Mouse (Mus musculus): ENCODE results near the gene Endog.

Gene Endog

DNA sequence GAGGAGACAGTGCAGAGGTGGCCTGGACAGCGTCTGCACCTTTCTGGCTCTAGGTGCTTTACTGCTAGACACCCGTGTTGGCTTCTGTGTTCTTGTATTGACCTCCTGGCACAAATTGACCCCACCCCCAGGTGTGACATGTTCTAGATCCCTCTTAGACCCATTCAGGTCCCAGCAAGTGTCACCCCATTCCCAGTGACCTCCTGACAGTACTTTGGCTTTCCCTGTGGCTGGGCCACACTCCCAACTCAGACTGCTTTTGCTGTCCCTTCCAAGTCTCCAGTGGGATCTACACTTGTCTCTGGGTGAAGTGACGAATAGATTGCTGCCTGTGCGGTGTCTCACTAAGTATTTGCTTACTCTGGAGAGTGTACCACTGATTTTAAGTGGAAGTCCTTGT is 36.1 kb downstream of the Endog start:
- in situ Hi-C loops (cut with MboI, MseI), result no loop called here

GRCm38 (mm10) chr2:30207886-30208285 is 36.6 kb downstream of the Endog start:
- in situ Hi-C loops (cut with MboI, MseI), result no loop called here

DNA sequence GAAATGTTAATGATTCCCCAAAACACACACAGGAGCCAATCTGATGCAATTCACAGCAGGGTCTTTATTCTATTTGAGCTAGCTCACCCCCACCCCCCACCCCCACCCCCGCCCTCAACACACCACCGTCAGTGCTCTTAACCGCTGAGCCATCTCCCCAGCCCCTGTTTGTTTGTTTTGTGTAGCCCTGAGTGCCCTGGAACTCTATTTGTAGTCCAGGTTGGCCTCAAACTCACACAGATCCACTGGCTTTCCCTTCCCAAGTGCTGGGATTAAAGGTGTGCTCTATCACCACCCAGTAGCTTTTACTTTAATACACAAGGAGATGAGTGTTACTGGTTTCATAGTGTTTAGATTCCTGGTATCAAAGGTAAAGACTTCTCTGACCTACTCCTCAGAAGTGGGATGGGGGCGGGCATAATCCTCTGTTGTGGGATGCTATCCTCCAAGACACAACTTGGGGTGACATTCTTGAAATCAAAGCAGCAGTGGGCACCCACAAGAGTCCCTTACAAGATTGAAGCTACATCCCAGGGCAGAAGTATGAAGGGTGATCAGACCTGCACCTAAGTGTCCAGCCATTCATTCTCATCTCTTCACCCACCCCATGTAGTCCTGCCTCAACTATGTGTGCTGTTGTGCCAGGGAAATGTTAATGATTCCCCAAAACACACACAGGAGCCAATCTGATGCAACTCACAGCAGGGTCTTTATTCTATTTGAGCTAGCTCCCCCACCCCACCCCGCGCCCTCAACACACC is 40.3 kb downstream of the Endog start:
- in situ Hi-C loops (cut with MboI, MseI), result no loop called here

DNA sequence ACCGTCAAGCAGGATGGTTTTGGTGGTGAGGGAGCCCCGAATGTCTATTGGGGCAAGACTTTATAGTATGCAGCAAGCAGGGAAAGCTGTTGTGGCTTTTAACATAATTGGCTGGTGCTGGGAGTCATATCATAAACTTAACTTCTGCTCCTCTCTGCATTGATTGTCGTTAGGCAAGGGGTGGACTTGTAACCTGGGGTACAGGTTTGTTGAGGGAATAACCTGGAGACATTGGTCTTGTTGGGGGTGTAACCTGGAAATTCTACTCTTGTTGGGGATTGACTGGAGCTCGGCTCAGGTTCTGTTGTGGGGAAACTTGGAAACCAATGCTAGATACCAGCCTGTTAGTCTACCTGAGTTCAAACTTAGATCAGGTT is 40.9 kb downstream of the Endog start:
- in situ Hi-C loops (cut with MboI, MseI), result no loop called here

DNA sequence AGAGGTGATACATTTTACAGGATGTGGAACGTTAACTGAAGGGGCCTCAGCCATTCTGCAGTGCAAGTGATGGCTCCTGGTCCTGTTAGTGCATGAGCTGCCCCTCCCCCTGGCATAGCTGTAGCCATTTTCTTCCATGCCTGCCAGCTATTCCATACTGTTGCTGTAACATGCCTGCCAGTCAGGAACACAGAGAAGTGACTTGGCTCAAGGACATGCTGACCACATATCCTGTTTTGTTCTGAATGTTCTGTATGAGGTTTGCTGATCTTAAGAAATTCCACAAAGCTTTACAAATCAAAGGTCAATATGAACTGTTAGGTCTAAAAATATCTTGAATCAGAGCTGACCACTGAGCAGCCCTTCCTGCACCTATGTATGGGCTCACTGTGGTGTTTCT is 41.7 kb downstream of the Endog start:
- in situ Hi-C loops (cut with MboI, MseI), result no loop called here

DNA sequence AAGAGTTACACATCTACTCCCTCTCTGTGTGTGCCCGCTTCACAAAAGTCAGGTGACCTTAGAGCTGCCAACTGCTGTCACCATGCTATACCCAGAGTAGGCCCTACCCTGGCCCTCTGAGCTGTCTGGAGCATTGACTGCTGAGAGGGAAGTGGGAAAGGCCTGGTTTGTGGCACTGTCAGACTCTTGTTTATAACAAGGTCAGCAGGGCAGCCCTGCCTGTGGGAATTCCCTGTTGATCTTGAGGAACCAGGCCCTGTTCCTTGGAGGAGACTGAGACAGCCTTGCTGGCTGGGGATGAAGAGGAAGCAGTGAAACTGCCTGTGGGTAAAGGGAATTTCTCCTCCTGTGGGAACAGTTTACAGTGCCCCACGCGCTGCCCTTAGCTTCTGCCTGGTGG is 43.5 kb downstream of the Endog start:
- in situ Hi-C loops (cut with MboI, MseI), result no loop called here

DNA sequence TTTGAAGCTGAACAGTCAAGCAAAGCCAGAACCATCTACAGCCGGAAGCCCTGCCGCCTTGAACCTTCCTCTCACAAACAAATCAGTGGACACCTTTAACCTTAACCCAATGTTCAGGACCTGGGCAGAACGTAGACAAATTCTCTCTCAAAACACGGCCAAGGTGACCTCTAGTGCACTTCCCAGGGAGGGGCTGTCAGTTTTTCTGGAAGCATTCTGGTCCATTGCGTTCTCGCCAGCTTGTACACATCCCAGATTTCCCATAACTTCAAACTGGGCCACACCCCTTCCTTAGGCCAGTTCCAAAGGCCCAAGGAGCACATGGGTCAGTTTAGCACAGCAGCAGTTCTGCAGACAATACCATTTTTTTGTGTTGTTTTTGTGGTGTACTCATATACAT is 44.2 kb downstream of the Endog start:
- in situ Hi-C loops (cut with MboI, MseI), result no loop called here

- in situ Hi-C loops (cut with MboI, MseI), result no loop called here
These were observed 45.0 kb downstream of the Endog start for GRCm38 (mm10) chr2:30216293-30216692.

All from T-helper 1 cell (primary cell).